Mouse (Mus musculus): ENCODE data around the gene Ptpn3. TPM values are rescaled to one million over a fixed set of nuclear protein-coding genes. Genes with fewer than 3 reads are reported as not detected.

The Ptpn3 gene
- 0.08 TPM in 1 of 2 replicates, not detected in the other for total RNA-seq (2012; rRNA removed)
- 0.09 TPM in 1 of 2 replicates, not detected in the other for total RNA-seq (2014; rRNA removed)
- polyA plus RNA-seq (2012; ENCODE audit: insufficient read length, low read depth), result 0.14 and 0.53 TPM in 2 replicates

DNA sequence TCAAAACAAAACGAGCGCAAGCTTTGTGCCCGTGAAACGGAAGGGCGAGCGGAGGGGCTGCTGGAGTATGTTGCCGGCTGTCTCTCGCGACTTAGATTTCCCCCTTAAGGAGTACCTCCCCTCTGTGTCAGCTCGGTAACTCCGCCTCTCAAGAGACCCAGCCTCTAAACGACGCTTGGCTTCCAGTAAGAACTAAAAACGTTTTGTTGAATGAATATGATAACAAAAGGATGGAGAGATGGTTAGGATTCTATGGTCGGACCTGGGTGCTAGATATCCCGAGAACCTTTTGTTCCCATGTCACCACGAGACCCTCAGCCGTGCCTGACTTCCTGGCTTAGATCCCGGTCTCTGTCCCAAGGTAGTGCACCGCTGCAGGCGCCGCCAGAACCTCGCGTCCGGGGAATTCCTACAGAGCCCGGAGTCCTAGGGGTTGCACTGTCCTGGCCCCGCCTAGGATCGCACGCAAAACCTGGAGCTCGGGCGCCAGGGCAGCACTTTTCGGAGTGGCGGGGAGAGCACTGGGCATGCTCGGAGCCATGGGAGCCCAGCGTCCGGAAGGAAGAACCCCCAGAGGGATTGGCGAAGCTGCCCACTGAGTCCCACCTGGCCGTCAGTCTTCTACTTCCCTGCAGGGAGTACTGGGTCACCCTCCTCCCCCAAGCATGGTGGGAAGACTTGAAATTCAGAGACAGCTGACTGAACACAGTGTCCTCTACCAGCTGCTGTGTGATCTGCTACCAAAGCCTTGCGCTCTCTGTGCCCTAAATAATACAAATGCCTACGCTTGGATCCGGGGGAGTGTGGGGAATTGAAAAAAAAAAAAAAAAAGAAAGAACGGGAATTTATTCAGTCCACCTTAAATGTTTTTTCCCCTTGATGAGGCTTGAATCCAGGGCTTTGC is at the start of gene Ptpn3:
Ptpn3 (minus strand) TSS at position 428 of the 904 bp plus-strand sequence.
- H3K79me2 ChIP-seq (replicated peaks; ENCODE audit: control insufficient read depth, extremely low read depth, insufficient read depth, poor library complexity, severe bottlenecking), result no peaks in the 10 kb centered on the region
- no peak within 1 kb of the TSS for H3K27ac ChIP-seq (ENCODE audit: insufficient read depth, low read depth)
- peaks cover 8% of the 10 kb centered on the region for H3K9me3 ChIP-seq (replicated peaks; ENCODE audit: low read length)
- H3K36me3 ChIP-seq (replicated peaks in 1 of 2; ENCODE audit: control insufficient read depth in 1 of 2, insufficient read depth in 1 of 2, low read length in 1 of 2), result no peaks in the 10 kb centered on the region
- peak within 1 kb of the TSS; percentile 1; the same call in 1 of the 2 replicates for H3K9ac ChIP-seq (ENCODE audit: insufficient read depth, low read depth)
- peak; percentile 69 for DNase-seq (ENCODE audit: extremely low read depth)
- peak within 1 kb of the TSS; percentile 32 to 54 (median 40) for H3K4me3 ChIP-seq (replicated peaks in 1 of 3; ENCODE audit: low read depth in 2 of 3, low read length in 2 of 3, poor library complexity in 1 of 3)
- H3K4me1 ChIP-seq (ENCODE audit: control insufficient read depth in 1 of 2, insufficient read depth in 2 of 2), result peaks cover 0 to 32% of the 10 kb centered on the region in 2 experiments; a peak in 2 of 4 replicates
- dilution Hi-C loops (cut with MboI; ENCODE audit: extremely low pct_ligation_motif_present, extremely low pct_unique_long_range_greater_than_20kb, low sequenced_read_pairs), result no loop called here
- peak within 1 kb of the TSS; percentile 77 for H3K4me2 ChIP-seq (ENCODE audit: insufficient read depth, low read depth, poor library complexity, severe bottlenecking)
- no peak for TF ChIP-seq BHLHE40 (IDR thresholded peaks at IDR 0.05; ENCODE audit: low read depth, low read length)
- no peak for TF ChIP-seq MYC (IDR thresholded peaks at IDR 0.05; ENCODE audit: low read depth, low read length)
- no peak for TF ChIP-seq CHD2 (IDR thresholded peaks at IDR 0.05; ENCODE audit: low read length)
- peak; percentile 52 for TF ChIP-seq HCFC1 (IDR thresholded peaks at IDR 0.05; ENCODE audit: low read depth, low read length)
- no peak for TF ChIP-seq E2F4 (IDR thresholded peaks at IDR 0.05; ENCODE audit: insufficient replicate concordance, low read depth, low read length)
- TF ChIP-seq TCF12 (IDR thresholded peaks at IDR 0.05; ENCODE audit: low read depth, low read length), result 0 out of 2 replicates have a peak, but pooled peaks have one; percentile 31
- TF ChIP-seq JUN (IDR thresholded peaks at IDR 0.05; ENCODE audit: insufficient read depth, low read depth, low read length), result no peak
- peak; percentile 41; the same call in 1 of the 2 replicates for TF ChIP-seq ELF1 (IDR thresholded peaks at IDR 0.05; ENCODE audit: low read depth, low read length)
- 0 out of 2 replicates have a peak, but pooled peaks have one; percentile 40 for TF ChIP-seq MXI1 (IDR thresholded peaks at IDR 0.05; ENCODE audit: low read depth, low read length)
- no peak for TF ChIP-seq CHD1 (IDR thresholded peaks at IDR 0.05; ENCODE audit: low read depth, low read length)
- TF ChIP-seq SIN3A (IDR thresholded peaks at IDR 0.05; ENCODE audit: low read length), result peak; percentile 70
- peak; percentile 84 for TF ChIP-seq NRF1 (IDR thresholded peaks at IDR 0.05; ENCODE audit: low read depth, low read length)
- no peaks in the 10 kb centered on the region for H3K27me3 ChIP-seq (replicated peaks)
- in situ Hi-C loops (cut with MboI; ENCODE audit: low pct_ligation_motif_present, low pct_unique_long_range_greater_than_20kb, low sequenced_read_pairs), result no loop called here

DNA sequence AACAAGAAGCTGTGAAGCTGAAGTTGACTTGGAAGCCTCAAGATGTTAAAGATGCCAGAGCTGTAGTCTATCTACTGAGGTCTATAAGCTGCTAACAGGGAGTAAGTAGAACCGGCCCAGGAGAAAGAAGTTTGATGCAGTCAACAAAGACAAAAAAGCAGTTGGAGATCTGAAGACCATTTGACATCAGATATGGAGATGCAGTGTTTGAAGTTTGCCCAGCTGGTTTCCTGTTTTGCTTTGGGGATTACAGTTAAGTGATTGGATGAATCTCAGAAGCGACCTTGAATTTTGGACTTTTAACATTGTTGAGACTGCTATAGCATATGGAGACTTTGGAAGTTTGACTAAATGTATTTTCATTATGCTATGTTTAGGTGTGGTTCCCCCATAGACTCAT is 48.9 kb upstream of the Ptpn3 start:
- Histone ChIP-seq H3K79me2 (replicated peaks; ENCODE audit: control insufficient read depth, extremely low read depth, insufficient read depth, poor library complexity, severe bottlenecking) (no peaks in the 10 kb centered on the region), H3K4me1 (ENCODE audit: control insufficient read depth in 1 of 2, insufficient read depth in 2 of 2) (no peaks in the 10 kb centered on the region), H3K4me2 (ENCODE audit: insufficient read depth, low read depth, poor library complexity, severe bottlenecking) (no peak overlapping the region), H3K9ac (ENCODE audit: insufficient read depth, low read depth) (no peak overlapping the region), H3K4me3 (replicated peaks in 1 of 3; ENCODE audit: low read depth in 2 of 3, low read length in 2 of 3, poor library complexity in 1 of 3) (no peak overlapping the region), H3K27me3 (replicated peaks) (no peaks in the 10 kb centered on the region), H3K9me3 (replicated peaks; ENCODE audit: low read length) (no peaks in the 10 kb centered on the region), H3K27ac (ENCODE audit: insufficient read depth, low read depth) (no peak overlapping the region), H3K36me3 (replicated peaks in 1 of 2; ENCODE audit: control insufficient read depth in 1 of 2, insufficient read depth in 1 of 2, low read length in 1 of 2) (no peaks in the 10 kb centered on the region)
- TF ChIP-seq ETS1 (conservative IDR thresholded peaks at IDR 0.05; ENCODE audit: low read depth, low read length) (no peak), SMC3 (IDR thresholded peaks at IDR 0.05; ENCODE audit: low read depth, low read length) (no peak), USF2 (conservative IDR thresholded peaks at IDR 0.05; ENCODE audit: low read depth, low read length) (no peak), NELFE (IDR thresholded peaks at IDR 0.05; ENCODE audit: low read depth, low read length) (no peak)
- in situ Hi-C loops (cut with MboI; ENCODE audit: low pct_ligation_motif_present, low pct_unique_long_range_greater_than_20kb, low sequenced_read_pairs), result no loop called here
- dilution Hi-C loops (cut with MboI; ENCODE audit: extremely low pct_ligation_motif_present, extremely low pct_unique_long_range_greater_than_20kb, low sequenced_read_pairs), result no loop called here
- DNase-seq (ENCODE audit: extremely low read depth), result no peak
